Mouse (Mus musculus): Measurements from ENCODE around the gene Rps6ka5.

Gene Rps6ka5

GRCm38 (mm10) chr12:100639680-100640079 lies 87.1 kb downstream of the Rps6ka5 start:
- TF ChIP-seq GATA4 (IDR thresholded peaks at IDR 0.05; ENCODE audit: insufficient replicate concordance, low read length), result no peak

- TF ChIP-seq GATA4 (IDR thresholded peaks at IDR 0.05; ENCODE audit: insufficient replicate concordance, low read length), result no peak
Measured at GRCm38 (mm10) chr12:100637886-100638285, 88.9 kb downstream of the Rps6ka5 start.

GRCm38 (mm10) chr12:100636733-100637132 lies 90.0 kb downstream of the Rps6ka5 start:
- TF ChIP-seq GATA4 (IDR thresholded peaks at IDR 0.05; ENCODE audit: insufficient replicate concordance, low read length), result no peak

GRCm38 (mm10) chr12:100636299-100636633 lies 90.5 kb downstream of the Rps6ka5 start:
- no peak for TF ChIP-seq GATA4 (IDR thresholded peaks at IDR 0.05; ENCODE audit: insufficient replicate concordance, low read length)

- no peak for TF ChIP-seq GATA4 (IDR thresholded peaks at IDR 0.05; ENCODE audit: insufficient replicate concordance, low read length)
Measured at GRCm38 (mm10) chr12:100635601-100636298, 91.0 kb downstream of the Rps6ka5 start.

- TF ChIP-seq GATA4 (IDR thresholded peaks at IDR 0.05; ENCODE audit: insufficient replicate concordance, low read length), result no peak
Measured at GRCm38 (mm10) chr12:100633231-100633630, 93.6 kb downstream of the Rps6ka5 start.

GRCm38 (mm10) chr12:100631286-100631685 lies 95.5 kb downstream of the Rps6ka5 start:
- TF ChIP-seq GATA4 (IDR thresholded peaks at IDR 0.05; ENCODE audit: insufficient replicate concordance, low read length), result no peak

GRCm38 (mm10) chr12:100629126-100629920 lies 97.5 kb downstream of the Rps6ka5 start:
- no peak for TF ChIP-seq GATA4 (IDR thresholded peaks at IDR 0.05; ENCODE audit: insufficient replicate concordance, low read length)

- TF ChIP-seq GATA4 (IDR thresholded peaks at IDR 0.05; ENCODE audit: insufficient replicate concordance, low read length), result no peak
Measured at GRCm38 (mm10) chr12:100626991-100627677, 99.6 kb downstream of the Rps6ka5 start.

GRCm38 (mm10) chr12:100626273-100626990 lies 100.4 kb downstream of the Rps6ka5 start:
- TF ChIP-seq GATA4 (IDR thresholded peaks at IDR 0.05; ENCODE audit: insufficient replicate concordance, low read length), result no peak

- no peak for TF ChIP-seq GATA4 (IDR thresholded peaks at IDR 0.05; ENCODE audit: insufficient replicate concordance, low read length)
Measured at GRCm38 (mm10) chr12:100624854-100625447, 101.8 kb downstream of the Rps6ka5 start.

- no peak for TF ChIP-seq GATA4 (IDR thresholded peaks at IDR 0.05; ENCODE audit: insufficient replicate concordance, low read length)
Measured at GRCm38 (mm10) chr12:100615251-100615650, 111.5 kb downstream of the Rps6ka5 start.

GRCm38 (mm10) chr12:100613878-100614277 lies 112.9 kb downstream of the Rps6ka5 start:
- no peak for TF ChIP-seq GATA4 (IDR thresholded peaks at IDR 0.05; ENCODE audit: insufficient replicate concordance, low read length)

- TF ChIP-seq GATA4 (IDR thresholded peaks at IDR 0.05; ENCODE audit: insufficient replicate concordance, low read length), result no peak
Measured at GRCm38 (mm10) chr12:100613192-100613700, 113.5 kb downstream of the Rps6ka5 start.

GRCm38 (mm10) chr12:100609766-100610165 lies 117.0 kb downstream of the Rps6ka5 start:
- no peak for TF ChIP-seq GATA4 (IDR thresholded peaks at IDR 0.05; ENCODE audit: insufficient replicate concordance, low read length)

Measured in liver, adult (tissue).